Comparison of ENCODE assay signal across 28 mouse cellular contexts in the genomic region with DNA sequence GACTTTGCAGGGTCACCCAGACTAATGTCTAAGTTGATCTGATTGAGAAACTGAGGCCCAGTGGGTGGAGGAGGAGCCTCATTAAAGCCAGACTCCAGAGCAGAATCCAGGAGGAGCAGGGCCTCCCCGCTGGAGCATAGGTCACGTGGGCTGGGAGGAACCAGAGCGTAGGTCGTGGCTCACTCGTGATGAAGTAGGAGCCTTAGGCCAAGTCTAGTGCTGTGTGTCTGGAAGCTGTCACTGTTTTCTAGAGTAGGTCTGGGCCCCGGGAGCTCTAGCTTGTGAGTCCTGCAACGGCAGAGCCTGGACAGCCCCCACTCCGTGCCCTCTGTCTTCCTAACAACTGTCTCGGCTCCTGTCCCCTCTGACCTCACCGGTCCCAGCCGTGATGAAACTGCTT. TPM values are rescaled to one million over a fixed set of nuclear protein-coding genes. Genes with fewer than 3 reads are reported as not detected.
DNase-seq lines count a peak whose midpoint lies in the region; ATAC-seq and TF ChIP-seq lines count a peak whose summit lies in the region.
"Had no signal": no experiment of that assay in that cellular context is flagged by ENCODE, and none has a peak within 500 bp of the region (broad histone marks: within the 10 kb centered on the region; RNA-seq: fewer than 3 reads in every experiment).

No protein-coding gene starts in this region.

- no peaks in the 10 kb centered on the region for H3K27me3 ChIP-seq in kidney, embryonic 16.5 days (ENCODE audit: insufficient read depth, low read length)
- peaks cover 41% of the 10 kb centered on the region for H3K27me3 ChIP-seq in C2C12 (ENCODE audit: control insufficient read depth, insufficient read depth, insufficient read length)
- no peaks in the 10 kb centered on the region for H3K27me3 ChIP-seq in intestine, embryonic 16.5 days (replicated peaks; ENCODE audit: control insufficient read depth, insufficient read depth, low read length)
- H3K27me3 ChIP-seq: embryonic facial prominence, embryonic 15.5 days; neural tube, embryonic 15.5 days had no signal

- peak; percentile 11 to 50 for DNase-seq in adrenal gland, adult (ENCODE audit: inconsistent age in 2 of 2, low spot score in 1 of 2)
- DNase-seq in adrenal gland, adult 8-10 months = no peak
- DNase-seq in kidney, postnatal 4 days = no peak
- DNase-seq in spleen, adult 18-20 months = no peak
- DNase-seq: adrenal gland, adult 2 months; cerebellum, adult 11 months; cerebellum, postnatal 25 days; embryo, embryonic 11 days; gastrocnemius, postnatal 25 days; right cerebral cortex, postnatal 14 days had no signal

- H3K4me1 ChIP-seq in kidney, embryonic 16.5 days (ENCODE audit: insufficient read depth, low read length) = peaks cover 9% of the 10 kb centered on the region; the same call in 1 of the 2 replicates
- peaks cover 17% of the 10 kb centered on the region for H3K4me1 ChIP-seq in intestine, embryonic 16.5 days (ENCODE audit: control insufficient read depth, insufficient read depth, low read length)
- H3K4me1 ChIP-seq: embryonic facial prominence, embryonic 15.5 days; hindbrain, embryonic 13.5 days; liver, embryonic 15.5 days; megakaryocyte, embryonic 14.5 days; neural tube, embryonic 15.5 days had no signal

- no peak for TF ChIP-seq CTCF in C2C12 (IDR thresholded peaks at IDR 0.05; ENCODE audit: control insufficient read depth, insufficient read depth, insufficient read length)

- no peaks in the 10 kb centered on the region for H3K9me3 ChIP-seq in kidney, embryonic 16.5 days (ENCODE audit: low read length)
- H3K9me3 ChIP-seq in intestine, embryonic 16.5 days (ENCODE audit: control insufficient read depth, low read length) = no peaks in the 10 kb centered on the region
- H3K9me3 ChIP-seq: embryonic facial prominence, embryonic 15.5 days; heart, embryonic 10.5 days; hindbrain, embryonic 13.5 days; limb, embryonic 12.5 days; liver, embryonic 15.5 days; neural tube, embryonic 15.5 days had no signal

- no peaks in the 10 kb centered on the region for H3K79me3 ChIP-seq in C2C12 (ENCODE audit: low read depth)

- 54% methylated on average over 11 of the region's 11 CpGs for WGBS in kidney, embryonic 16.5 days
- 38% methylated on average over 11 of the region's 11 CpGs for WGBS in intestine, embryonic 16.5 days

- no peak overlapping the region for H3K27ac ChIP-seq in kidney, embryonic 16.5 days (ENCODE audit: low read length)
- H3K27ac ChIP-seq in intestine, embryonic 16.5 days (ENCODE audit: low read length) = peak overlapping the region; percentile 55
- H3K27ac ChIP-seq: embryonic facial prominence, embryonic 15.5 days; heart, embryonic 10.5 days; hindbrain, embryonic 13.5 days; limb, embryonic 12.5 days; liver, embryonic 15.5 days; neural tube, embryonic 15.5 days had no signal

- no peak overlapping the region for H3K4me3 ChIP-seq in kidney, embryonic 16.5 days (ENCODE audit: low read length)
- no peak overlapping the region for H3K4me3 ChIP-seq in C2C12 (ENCODE audit: insufficient read depth, poor library complexity, severe bottlenecking)
- no peak overlapping the region; the same call in 1 of the 2 replicates for H3K4me3 ChIP-seq in intestine, embryonic 16.5 days (ENCODE audit: low read length)
- H3K4me3 ChIP-seq: embryonic facial prominence, embryonic 15.5 days; heart, embryonic 10.5 days; hindbrain, embryonic 13.5 days; limb, embryonic 12.5 days; liver, embryonic 15.5 days; megakaryocyte, embryonic 14.5 days; neural tube, embryonic 15.5 days had no signal

- ATAC-seq in kidney, embryonic 16.5 days (ENCODE audit: low FRiP score, low TSS enrichment) = peak; percentile 55; the same call in 1 of the 2 replicates
- ATAC-seq in intestine, embryonic 16.5 days = peak; percentile 79
- ATAC-seq in activated CD4-positive, CD25-positive, alpha-beta regulatory T cell, adult 4 months = no peak
- ATAC-seq: CD4-positive, CD25-positive, alpha-beta regulatory T cell, adult 4 months; forebrain, embryonic 16.5 days; lung, postnatal 0 days; midbrain, embryonic 16.5 days had no signal

- no peak overlapping the region for H3K4me2 ChIP-seq in kidney, embryonic 16.5 days (replicated peaks; ENCODE audit: low read depth, low read length)
- 0 out of 2 replicates have a peak overlapping the region, but pooled peaks have one; percentile 31 for H3K4me2 ChIP-seq in intestine, embryonic 16.5 days (ENCODE audit: low read depth, low read length)
- H3K4me2 ChIP-seq: embryonic facial prominence, embryonic 15.5 days; hindbrain, embryonic 13.5 days; limb, embryonic 12.5 days; liver, embryonic 15.5 days; neural tube, embryonic 15.5 days had no signal

- H3K36me3 ChIP-seq in kidney, embryonic 16.5 days (ENCODE audit: insufficient read depth, low read length) = no peaks in the 10 kb centered on the region
- no peaks in the 10 kb centered on the region for H3K36me3 ChIP-seq in C2C12 (ENCODE audit: control insufficient read depth, insufficient read depth)
- no peaks in the 10 kb centered on the region for H3K36me3 ChIP-seq in intestine, embryonic 16.5 days (ENCODE audit: control insufficient read depth, insufficient read depth, low read length)
- H3K36me3 ChIP-seq: embryonic facial prominence, embryonic 15.5 days; heart, embryonic 10.5 days; hindbrain, embryonic 13.5 days; limb, embryonic 12.5 days; liver, embryonic 15.5 days; neural tube, embryonic 15.5 days had no signal

- H3ac ChIP-seq in C2C12 (ENCODE audit: control insufficient read depth, insufficient read length, low read depth) = no peak overlapping the region

- no peak overlapping the region for H3K9ac ChIP-seq in kidney, embryonic 16.5 days (replicated peaks; ENCODE audit: low read length)
- peak overlapping the region; percentile 27; the same call in 1 of the 2 replicates for H3K9ac ChIP-seq in intestine, embryonic 16.5 days (ENCODE audit: low read depth, low read length)
- H3K9ac ChIP-seq: embryonic facial prominence, embryonic 15.5 days; hindbrain, embryonic 13.5 days; limb, embryonic 12.5 days; liver, embryonic 15.5 days; neural tube, embryonic 15.5 days had no signal

- H3K79me2 ChIP-seq in C2C12 (ENCODE audit: control insufficient read depth, insufficient read depth) = no peaks in the 10 kb centered on the region

TF ChIP-seq in C2C12, 6 proteins besides CTCF, POLR2A, EP300 and RAD21:
- peak; percentile 46 for TF ChIP-seq USF1 (IDR thresholded peaks at IDR 0.05; ENCODE audit: low read depth)
- no peak for TF ChIP-seq CEBPB (IDR thresholded peaks at IDR 0.05; ENCODE audit: low read depth)
- TF ChIP-seq MYOG (IDR thresholded peaks at IDR 0.05; ENCODE audit: control insufficient read depth, extremely low read depth, insufficient read length) = no peak
- no peak for TF ChIP-seq MYOD1 (IDR thresholded peaks at IDR 0.05; ENCODE audit: control insufficient read depth, insufficient read length, low read depth)
- TF ChIP-seq MAX (IDR thresholded peaks at IDR 0.05) = no peak
- TF ChIP-seq FOSL1 (IDR thresholded peaks at IDR 0.05; ENCODE audit: insufficient read depth, low read length, poor library complexity, severe bottlenecking) = no peak
TF ChIP-seq in C2C12: peak in this region for 1.

RNA-seq across cellular contexts. Expression of a gene that starts 2.3 kb away (rescaled TPM):
- total RNA-seq in adrenal gland, adult 8-10 months (2022) = 1 to 10 TPM in 2 of 4 experiments, under 1 TPM in 2; 0.20 to 2.2 (median 0.97) TPM
- polyA plus RNA-seq in kidney, embryonic 16.5 days (2015; fragmentation: Nextera tagmentation; extraction: Ambion mirVana) = 2.9 and 3.3 TPM in 2 replicates
- polyA plus RNA-seq in C2C12 (2012; fragmentation: generic; extraction: Trizol) = 0.20 TPM
- 3.5 and 5.0 TPM in 2 replicates for polyA plus RNA-seq in intestine, embryonic 16.5 days (2015; fragmentation: Nextera tagmentation; extraction: Ambion mirVana)
- polyA plus RNA-seq in activated CD4-positive, CD25-positive, alpha-beta regulatory T cell, adult 4 months (2017; shearing (Covaris generic)) = under 1 TPM; 0.54 to 0.79 TPM
- total RNA-seq: gastrocnemius, postnatal 25 days; heart, postnatal 25 days had no signal
- polyA plus RNA-seq: liver, embryonic 15.5 days had no signal

RNA-seq across cellular contexts. Expression of a gene that starts 5.6 kb away (rescaled TPM):
- under 1 TPM; 0.43 to 0.78 (median 0.46) TPM for total RNA-seq in adrenal gland, adult 8-10 months (2022)
- polyA plus RNA-seq in kidney, embryonic 16.5 days (2015; fragmentation: Nextera tagmentation; extraction: Ambion mirVana) = 0.32 and 0.35 TPM in 2 replicates
- 0.01 TPM for polyA plus RNA-seq in C2C12 (2012; fragmentation: generic; extraction: Trizol)
- polyA plus RNA-seq in intestine, embryonic 16.5 days (2015; fragmentation: Nextera tagmentation; extraction: Ambion mirVana) = 2.8 and 5.0 TPM in 2 replicates
- under 1 TPM in 1 of 2 experiments, not detected in 1; 0.15 TPM for polyA plus RNA-seq in activated CD4-positive, CD25-positive, alpha-beta regulatory T cell, adult 4 months (2017; shearing (Covaris generic))
- total RNA-seq: ES-E14; gastrocnemius, postnatal 25 days; heart, postnatal 25 days had no signal
- polyA plus RNA-seq: forebrain, embryonic 16.5 days; thymus, postnatal 0 days had no signal

RNA-seq across cellular contexts. Expression of a gene that starts 17.5 kb away (rescaled TPM):
- total RNA-seq in adrenal gland, adult 8-10 months (2022) = 10 to 100 TPM; 58.4 to 85.4 (median 71.3) TPM
- polyA plus RNA-seq in kidney, embryonic 16.5 days (2015; fragmentation: Nextera tagmentation; extraction: Ambion mirVana) = 107 and 108 TPM in 2 replicates
- 60.2 TPM for polyA plus RNA-seq in C2C12 (2012; fragmentation: generic; extraction: Trizol)
- 49.3 and 51.6 TPM in 2 replicates for polyA plus RNA-seq in intestine, embryonic 16.5 days (2015; fragmentation: Nextera tagmentation; extraction: Ambion mirVana)
- 10 to 100 TPM in 1 of 2 experiments, 1 to 10 TPM in 1; 7.7 to 12.7 TPM for polyA plus RNA-seq in activated CD4-positive, CD25-positive, alpha-beta regulatory T cell, adult 4 months (2017; shearing (Covaris generic))

RNA-seq across cellular contexts. Expression of a gene that starts 27.2 kb away (rescaled TPM):
- total RNA-seq in adrenal gland, adult 8-10 months (2022) = 10 to 100 TPM; 59.9 to 98.9 (median 77.9) TPM
- 3.3 and 3.5 TPM in 2 replicates for polyA plus RNA-seq in kidney, embryonic 16.5 days (2015; fragmentation: Nextera tagmentation; extraction: Ambion mirVana)
- 29.5 TPM for polyA plus RNA-seq in C2C12 (2012; fragmentation: generic; extraction: Trizol)
- polyA plus RNA-seq in intestine, embryonic 16.5 days (2015; fragmentation: Nextera tagmentation; extraction: Ambion mirVana) = 10.0 and 11.3 TPM in 2 replicates
- polyA plus RNA-seq in activated CD4-positive, CD25-positive, alpha-beta regulatory T cell, adult 4 months (2017; shearing (Covaris generic)) = 10 to 100 TPM; 13.2 to 16.5 TPM

RNA-seq across cellular contexts. Expression of a gene that starts 29.5 kb away (rescaled TPM):
- 1 to 10 TPM; 1.1 to 3.5 (median 1.9) TPM for total RNA-seq in adrenal gland, adult 8-10 months (2022)
- 29.2 and 31.3 TPM in 2 replicates for polyA plus RNA-seq in kidney, embryonic 16.5 days (2015; fragmentation: Nextera tagmentation; extraction: Ambion mirVana)
- polyA plus RNA-seq in C2C12 (2012; fragmentation: generic; extraction: Trizol) = 13.3 TPM
- polyA plus RNA-seq in intestine, embryonic 16.5 days (2015; fragmentation: Nextera tagmentation; extraction: Ambion mirVana) = 12.1 and 14.1 TPM in 2 replicates
- polyA plus RNA-seq in activated CD4-positive, CD25-positive, alpha-beta regulatory T cell, adult 4 months (2017; shearing (Covaris generic)) = under 1 TPM; 0.28 to 0.50 TPM
- polyA plus RNA-seq: CD4-positive, CD25-positive, alpha-beta regulatory T cell, adult 4 months had no signal

Comparison
In these comparisons a context has a peak if more than half of its experiments do, and no peak if none do; other contexts are left out.
1. DNase-seq: peak in adrenal gland, adult (2 of 2); none in adrenal gland, adult 8-10 months (single experiment), kidney, postnatal 4 days (0 of 2) and spleen, adult 18-20 months (0 of 2).